Mouse (Mus musculus) CH12.LX (cell line): ENCODE measurements around the gene Trip12. TPM values are rescaled to one million over a fixed set of nuclear protein-coding genes. Genes with fewer than 3 reads are reported as not detected.
A peak's percentile ranks its signal among the peaks of the same experiment; 100 is the strongest.

Experiments
- DNase-seq: peaks from one replicate; pipeline ENCODE4 v3.0.0-alpha.2; 2013; ENCODE audit errors: extremely low read depth
- H3K27ac ChIP-seq: 2 replicates; pipeline ENCODE4 v1.5.1; 2012; ENCODE audit warnings: low read depth, mild to moderate bottlenecking, control low read depth, moderate library complexity; ENCODE audit not compliant: insufficient read depth
- H3K27me3 ChIP-seq: replicated peaks from 2 replicates; pipeline ENCODE3; 2012; ENCODE audit warnings: inconsistent platforms
- H3K36me3 ChIP-seq, 2 experiments: replicated peaks in 1 of 2; 2 replicates each; pipeline versions ENCODE3 to v1.6.1; 2012; ENCODE audit warnings: inconsistent platforms in 1 of 2, low read length in 1 of 2, mild to moderate bottlenecking in 1 of 2, mixed read lengths in 1 of 2, moderate library complexity in 1 of 2; ENCODE audit not compliant: control insufficient read depth in 1 of 2, insufficient read depth in 1 of 2
- H3K4me1 ChIP-seq, 2 experiments: 2 replicates each; pipeline ENCODE4 v1.6.1; 2012; ENCODE audit warnings: inconsistent platforms in 1 of 2, moderate library complexity in 1 of 2; ENCODE audit not compliant: insufficient read depth in 2 of 2, control insufficient read depth in 1 of 2
- H3K4me2 ChIP-seq: 2 replicates; pipeline ENCODE4 v1.6.1; 2012; ENCODE audit warnings: low read depth, mild to moderate bottlenecking, control low read depth; ENCODE audit not compliant: poor library complexity, insufficient read depth, severe bottlenecking
- H3K4me3 ChIP-seq, 3 experiments: fragments of 150-350 bp in 1 of 3; sonication (generic) in 1 of 3; replicated peaks in 1 of 3; 2 replicates each; pipeline versions ENCODE3 to v1.5.1; 2011 to 2012; ENCODE audit warnings: low read depth in 2 of 3, low read length in 2 of 3, mild to moderate bottlenecking in 2 of 3, moderate library complexity in 2 of 3, control low read depth in 1 of 3, improper control_type of control experiment in 1 of 3, inconsistent platforms in 1 of 3, mixed read lengths in 1 of 3; ENCODE audit not compliant: poor library complexity in 1 of 3
- H3K79me2 ChIP-seq: replicated peaks from 2 replicates; pipeline ENCODE4 v1.6.1; 2012; ENCODE audit warnings: mild to moderate bottlenecking, moderate library complexity; ENCODE audit not compliant: control insufficient read depth, poor library complexity, insufficient read depth, severe bottlenecking; ENCODE audit errors: extremely low read depth
- H3K9ac ChIP-seq: 2 replicates; pipeline ENCODE4 v1.6.1; 2012; ENCODE audit warnings: low read depth, mild to moderate bottlenecking, control low read depth, moderate library complexity; ENCODE audit not compliant: insufficient read depth
- H3K9me3 ChIP-seq: replicated peaks from 2 replicates; pipeline ENCODE3; 2012; ENCODE audit warnings: low read length, inconsistent platforms, mixed read lengths
- BHLHE40 ChIP-seq: IDR thresholded peaks from 2 replicates; pipeline ENCODE4 v1.6.1; 2011; ENCODE audit warnings: mild to moderate bottlenecking, low read depth, low read length, improper control_type of control experiment
- CHD2 ChIP-seq: IDR thresholded peaks from 2 replicates; pipeline ENCODE4 v1.6.1; 2011; ENCODE audit warnings: low read length, improper control_type of control experiment
- CTCF ChIP-seq, 2 experiments: IDR thresholded peaks in 1 of 2; conservative IDR thresholded peaks in 1 of 2; 2 replicates each; pipeline ENCODE4 v1.5.1; 2011 to 2012; ENCODE audit warnings: low read depth in 2 of 2, low read length in 2 of 2, improper control_type of control experiment in 1 of 2, inconsistent platforms in 1 of 2, mild to moderate bottlenecking in 1 of 2, moderate library complexity in 1 of 2
- E2F4 ChIP-seq: IDR thresholded peaks from 2 replicates; pipeline ENCODE4 v1.6.1; 2011; ENCODE audit warnings: low read depth, low read length, improper control_type of control experiment; ENCODE audit not compliant: insufficient replicate concordance
- ELF1 ChIP-seq: IDR thresholded peaks from 2 replicates; pipeline ENCODE4 v1.6.1; 2014; ENCODE audit warnings: low read depth, mild to moderate bottlenecking, inconsistent platforms, low read length, improper control_type of control experiment
- EP300 ChIP-seq: IDR thresholded peaks from 2 replicates; pipeline ENCODE4 v1.6.1; 2011; ENCODE audit warnings: low read length, improper control_type of control experiment
- GABPA ChIP-seq: IDR thresholded peaks from 2 replicates; pipeline ENCODE4 v1.6.1; 2012; ENCODE audit warnings: low read depth, low read length, improper control_type of control experiment, inconsistent platforms; ENCODE audit not compliant: insufficient replicate concordance
- HCFC1 ChIP-seq: IDR thresholded peaks from 2 replicates; pipeline ENCODE4 v1.6.1; 2012; ENCODE audit warnings: low read depth, mild to moderate bottlenecking, inconsistent platforms, low read length, improper control_type of control experiment
- IRF4 ChIP-seq: IDR thresholded peaks from 2 replicates; pipeline ENCODE4 v1.6.1; 2014; ENCODE audit warnings: low read depth, mild to moderate bottlenecking, inconsistent platforms, low read length, improper control_type of control experiment
- JUN ChIP-seq: IDR thresholded peaks from 2 replicates; pipeline ENCODE4 v1.6.1; 2011; ENCODE audit warnings: low read depth, mild to moderate bottlenecking, low read length, improper control_type of control experiment, moderate library complexity; ENCODE audit not compliant: insufficient read depth
- KAT2A ChIP-seq: IDR thresholded peaks from 2 replicates; pipeline ENCODE4 v1.6.1; 2012; ENCODE audit warnings: low read length, improper control_type of control experiment, inconsistent platforms; ENCODE audit not compliant: insufficient replicate concordance
- MAFK ChIP-seq: IDR thresholded peaks from 2 replicates; pipeline ENCODE4 v1.6.1; 2011; ENCODE audit warnings: low read length, improper control_type of control experiment; ENCODE audit not compliant: insufficient replicate concordance
- MAX ChIP-seq: IDR thresholded peaks from 2 replicates; pipeline ENCODE4 v1.6.1; 2011; ENCODE audit warnings: low read length, improper control_type of control experiment
- MAZ ChIP-seq: IDR thresholded peaks from 2 replicates; pipeline ENCODE4 v1.6.1; 2012; ENCODE audit warnings: low read depth, mild to moderate bottlenecking, inconsistent platforms, low read length, improper control_type of control experiment, moderate library complexity
- MXI1 ChIP-seq: IDR thresholded peaks from 2 replicates; pipeline ENCODE4 v1.6.1; 2011; ENCODE audit warnings: mild to moderate bottlenecking, low read depth, low read length, improper control_type of control experiment
- MYC ChIP-seq: IDR thresholded peaks from 2 replicates; pipeline ENCODE4 v1.6.1; 2011; ENCODE audit warnings: low read depth, mild to moderate bottlenecking, improper control_type of control experiment, low read length
- NELFE ChIP-seq: IDR thresholded peaks from 2 replicates; pipeline ENCODE4 v1.6.1; 2011; ENCODE audit warnings: low read depth, low read length, improper control_type of control experiment
- NRF1 ChIP-seq: IDR thresholded peaks from 2 replicates; pipeline ENCODE4 v1.6.1; 2014; ENCODE audit warnings: low read depth, mild to moderate bottlenecking, inconsistent platforms, low read length, improper control_type of control experiment, moderate library complexity
- POLR2A ChIP-seq: IDR thresholded peaks from 2 replicates; pipeline ENCODE4 v1.6.1; 2011; ENCODE audit warnings: low read depth, mild to moderate bottlenecking, improper control_type of control experiment, low read length
- POLR2AphosphoS2 ChIP-seq: IDR thresholded peaks from 2 replicates; pipeline ENCODE4 v1.6.1; 2011; ENCODE audit warnings: low read depth, low read length, improper control_type of control experiment
- SIN3A ChIP-seq: IDR thresholded peaks from 2 replicates; pipeline ENCODE4 v1.6.1; 2012; ENCODE audit warnings: low read length, improper control_type of control experiment, inconsistent platforms
- TCF12 ChIP-seq: IDR thresholded peaks from 2 replicates; pipeline ENCODE4 v1.6.1; 2014; ENCODE audit warnings: low read depth, mild to moderate bottlenecking, inconsistent platforms, low read length, improper control_type of control experiment
- UBTF ChIP-seq: IDR thresholded peaks from 2 replicates; pipeline ENCODE4 v1.6.1; 2012; ENCODE audit warnings: low read depth, mild to moderate bottlenecking, inconsistent platforms, low read length, improper control_type of control experiment, moderate library complexity
- USF1 ChIP-seq: IDR thresholded peaks from 2 replicates; pipeline ENCODE4 v1.6.1; 2014; ENCODE audit warnings: low read depth, mild to moderate bottlenecking, inconsistent platforms, low read length, improper control_type of control experiment
- USF2 ChIP-seq: conservative IDR thresholded peaks from 2 replicates; pipeline ENCODE4 v1.6.1; 2011; ENCODE audit warnings: low read depth, low read length, improper control_type of control experiment
- ZC3H11A ChIP-seq: IDR thresholded peaks from 2 replicates; pipeline ENCODE4 v1.6.1; 2012; ENCODE audit warnings: low read depth, mild to moderate bottlenecking, inconsistent platforms, low read length, improper control_type of control experiment
- ZKSCAN1 ChIP-seq: IDR thresholded peaks from 2 replicates; pipeline ENCODE4 v1.6.1; 2012; ENCODE audit warnings: low read depth, inconsistent platforms, low read length, improper control_type of control experiment, borderline replicate concordance
- dilution Hi-C: fragments of 300-500 bp; cut with MboI; formaldehyde crosslinking; loops from 2 replicates; pipeline ENCODE4 v1.14.3; 2020; ENCODE audit warnings: low sequenced_read_pairs; ENCODE audit not compliant: extremely low pct_unique_long_range_greater_than_20kb, extremely low pct_ligation_motif_present
- in situ Hi-C: fragments of 300-500 bp; cut with MboI; formaldehyde crosslinking; loops from 3 replicates; pipeline ENCODE4 v1.14.3; 2019; ENCODE audit warnings: low sequenced_read_pairs, low pct_ligation_motif_present, low pct_unique_long_range_greater_than_20kb, mixed read lengths
- polyA plus RNA-seq: library from polyadenylated mRNA; unstranded; fragments of >175 nt; gene quantifications from 2 replicates; pipeline ENCODE4 v1.2.1, GENCODE M21; 2012; ENCODE audit warnings: low read depth; ENCODE audit not compliant: insufficient read length
- total RNA-seq, 2 experiments: library from RNA; depleted of rRNA; stranded (reverse); fragments of 300-350 nt in 1 of 2; fragments of >200 nt in 1 of 2; gene quantifications; 2 replicates each; pipeline ENCODE4 v1.2.3; 2012 to 2014

Gene Trip12
- total and polyA plus RNA-seq, 3 experiments = 75.6 to 93.8 (median 90.2) TPM

- peak; percentile 38; the same call in 1 of the 2 replicates for TF ChIP-seq MAX
- peak; percentile 34; the same call in 1 of the 2 replicates for TF ChIP-seq NRF1
- TF ChIP-seq POLR2AphosphoS2 = no peak
- TF ChIP-seq CTCF (conservative IDR thresholded peaks at IDR 0.05 in 1 of 2, IDR thresholded peaks at IDR 0.05 in 1 of 2; ENCODE audit: low read depth in 2 of 2, low read length in 2 of 2) = no peak
- TF ChIP-seq EP300 = no peak
- no peak for TF ChIP-seq GABPA
- no peak; the same call in 1 of the 2 replicates for TF ChIP-seq ZKSCAN1
- TF ChIP-seq JUN = no peak
- TF ChIP-seq ELF1 = peak; percentile 90
- no peak for TF ChIP-seq ZC3H11A
- peak; percentile 70 for TF ChIP-seq IRF4
- peak; percentile 8; the same call in 1 of the 2 replicates for TF ChIP-seq NELFE
- peak; percentile 95 for TF ChIP-seq CHD2
- TF ChIP-seq E2F4 = 0 out of 2 replicates have a peak, but pooled peaks have one; percentile 29
- TF ChIP-seq BHLHE40 = 0 out of 2 replicates have a peak, but pooled peaks have one; percentile 10
- peak; percentile 84; the same call in 1 of the 2 replicates for TF ChIP-seq UBTF
- no peak for TF ChIP-seq MYC
- TF ChIP-seq MAFK = no peak
Measured at GRCm38 (mm10) chr1:84839309-84840017, 853 bp downstream of the Trip12 start, which contains the start of gene Fbxo36 (continued).

- Histone ChIP-seq H3K4me2 (0 out of 2 replicates have a peak overlapping the region, but pooled peaks have one; percentile 83), H3K27ac (peak overlapping the region; percentile 61; the same call in 1 of the 2 replicates)
- in situ Hi-C loops = no loop called here
- TF ChIP-seq IRF4 (peak; percentile 44; the same call in 1 of the 2 replicates), MAZ (peak; percentile 72; the same call in 1 of the 2 replicates), USF2 (no peak), MXI1 (peak; percentile 23; the same call in 1 of the 2 replicates), HCFC1 (peak; percentile 69), POLR2A (no peak), USF1 (no peak), EP300 (no peak), KAT2A (0 out of 2 replicates have a peak, but pooled peaks have one; percentile 23), SIN3A (no peak), TCF12 (0 out of 2 replicates have a peak, but pooled peaks have one; percentile 22), ELF1 (peak; percentile 78)
- TF ChIP-seq, all 38 proteins: peak for 7
- H3K27me3 ChIP-seq = no peaks in the 10 kb centered on the region
- H3K4me3 ChIP-seq = peak overlapping the region; percentile 70 to 84 (median 82)
- peaks cover 4 to 7% of the 10 kb centered on the region in 2 experiments for H3K36me3 ChIP-seq
- peak overlapping the region; percentile 99 for H3K9ac ChIP-seq
- peak; percentile 38 for DNase-seq
- H3K4me1 ChIP-seq = peaks cover 0 to 13% of the 10 kb centered on the region in 2 experiments; a peak in 2 of 4 replicates
- H3K79me2 ChIP-seq = peaks cover 49% of the 10 kb centered on the region
- dilution Hi-C loops = no loop called here
- H3K9me3 ChIP-seq = no peaks in the 10 kb centered on the region
Measured at GRCm38 (mm10) chr1:84838621-84839151, 1.6 kb downstream of the Trip12 start.
